Mouse (Mus musculus): ENCODE measurements around the gene St6galnac4.

The St6galnac4 gene

GRCm38 (mm10) chr2:32627266-32628043, 40.6 kb downstream of the St6galnac4 start:
- CTCF ChIA-PET, result no interaction called here

DNA sequence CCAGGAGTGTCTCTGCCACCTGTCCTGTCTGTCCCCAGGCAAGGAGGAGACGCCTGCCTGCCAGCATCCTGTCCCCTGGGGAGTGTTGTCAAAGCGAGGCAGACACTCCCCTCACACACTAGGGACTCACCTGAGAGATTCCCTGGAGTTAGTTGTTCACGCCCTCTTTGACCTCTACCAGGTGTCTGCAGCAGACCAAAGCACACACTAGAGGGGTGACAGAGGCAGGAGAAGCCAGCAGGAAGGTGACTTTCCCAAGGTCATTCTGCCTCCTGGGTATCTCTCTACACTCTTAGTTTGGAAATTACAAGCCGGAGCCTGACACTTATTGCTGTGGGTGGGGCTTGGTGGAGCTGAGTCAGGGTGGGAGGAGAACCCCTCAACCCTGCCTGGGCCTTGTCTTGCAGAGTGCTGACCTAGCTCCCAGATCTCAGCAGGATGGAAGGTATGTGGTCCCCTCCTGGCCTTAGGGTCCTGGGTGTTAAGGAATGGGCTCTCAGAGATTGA, 41.2 kb downstream of the St6galnac4 start:
- CTCF ChIA-PET, result no interaction called here

- CTCF ChIA-PET, result interaction anchor here (0.6 kb wide), 1 partner anchor 18 kb away, joined by 3 read pairs; no protein-coding TSS in a partner anchor
Measured at GRCm38 (mm10) chr2:32628729-32629128, 41.8 kb downstream of the St6galnac4 start.

DNA sequence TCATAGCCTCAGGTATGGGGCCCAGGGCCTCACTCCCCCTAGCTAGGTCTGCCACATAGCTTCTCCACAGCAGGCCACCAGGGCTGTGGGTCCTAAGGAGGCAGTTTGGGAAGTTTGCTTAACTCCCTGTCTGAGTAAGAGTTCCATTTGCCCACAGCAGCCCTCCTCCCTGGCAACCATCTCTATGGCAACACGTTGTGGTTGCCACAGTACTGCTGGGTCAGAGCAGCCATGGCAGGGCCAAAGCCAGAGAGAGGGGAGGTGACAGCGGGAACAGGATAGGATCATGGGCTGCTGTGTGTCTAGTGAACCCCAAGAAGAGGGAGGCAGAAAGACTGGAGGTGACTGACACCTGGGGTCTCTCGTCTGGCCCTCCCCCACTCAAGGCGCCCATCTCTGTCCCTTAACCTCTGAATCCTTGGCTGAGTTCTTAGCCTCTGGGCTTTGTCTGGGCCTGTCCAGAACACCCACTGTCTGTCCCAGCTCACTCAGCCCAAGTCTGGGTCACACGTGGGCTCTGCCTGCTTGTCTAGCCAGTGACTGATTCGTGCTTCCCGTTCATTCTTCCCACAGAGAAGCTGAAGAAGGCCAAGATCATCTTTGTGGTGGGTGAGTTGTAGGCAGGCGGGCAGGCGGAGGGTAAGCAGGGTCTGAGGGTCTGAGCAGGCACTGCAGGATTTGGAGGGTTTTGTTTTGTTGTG, 42.5 kb downstream of the St6galnac4 start:
- CTCF ChIA-PET, result interaction anchor here (0.6 to 1.0 kb wide), 2 partner anchors 10 to 18 kb away, joined by 3 to 4 read pairs; no protein-coding TSS in a partner anchor

GRCm38 (mm10) chr2:32630036-32630435, 43.1 kb downstream of the St6galnac4 start:
- CTCF ChIA-PET, result interaction anchor here (1.0 kb wide), 1 partner anchor 10 kb away, joined by 4 read pairs; no protein-coding TSS in a partner anchor

GRCm38 (mm10) chr2:32631046-32631445, 44.2 kb downstream of the St6galnac4 start:
- CTCF ChIA-PET, result no interaction called here

DNA sequence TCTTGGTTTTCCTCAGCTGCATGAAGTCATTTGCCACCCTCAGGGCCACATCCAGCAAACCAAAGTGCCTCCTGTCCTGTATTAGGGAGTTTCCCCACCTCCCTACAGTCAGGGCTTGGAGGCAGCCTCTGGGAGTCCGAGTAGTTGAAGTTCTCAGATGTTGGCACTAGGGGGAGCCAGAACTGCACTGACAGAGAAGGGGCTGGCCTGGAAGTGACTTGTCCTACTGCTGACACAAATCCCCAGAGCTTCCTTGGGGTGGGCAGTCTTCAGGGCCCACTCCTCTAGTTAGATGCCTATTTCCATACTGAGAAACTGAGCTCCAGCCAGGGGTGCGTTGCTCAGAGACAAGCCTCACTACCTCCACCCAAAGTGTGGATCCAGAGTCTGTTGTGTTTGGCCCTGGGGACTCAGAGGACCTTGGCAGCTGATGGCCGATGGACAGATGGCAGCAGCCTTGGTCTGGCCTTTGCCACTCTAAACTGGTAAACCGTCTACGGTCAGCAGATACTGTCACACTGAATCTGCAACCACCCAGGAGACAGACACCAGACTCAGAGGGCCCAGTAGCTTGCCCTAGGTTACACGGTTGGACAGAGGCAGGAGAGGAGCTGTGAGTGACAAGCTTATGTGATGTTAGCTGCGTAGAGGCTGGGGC, 45.0 kb downstream of the St6galnac4 start:
- CTCF ChIA-PET, result interaction anchor here (0.6 to 1.0 kb wide), 2 partner anchors 58 to 61 kb away, joined by 4 to 5 read pairs; no protein-coding TSS in a partner anchor

DNA sequence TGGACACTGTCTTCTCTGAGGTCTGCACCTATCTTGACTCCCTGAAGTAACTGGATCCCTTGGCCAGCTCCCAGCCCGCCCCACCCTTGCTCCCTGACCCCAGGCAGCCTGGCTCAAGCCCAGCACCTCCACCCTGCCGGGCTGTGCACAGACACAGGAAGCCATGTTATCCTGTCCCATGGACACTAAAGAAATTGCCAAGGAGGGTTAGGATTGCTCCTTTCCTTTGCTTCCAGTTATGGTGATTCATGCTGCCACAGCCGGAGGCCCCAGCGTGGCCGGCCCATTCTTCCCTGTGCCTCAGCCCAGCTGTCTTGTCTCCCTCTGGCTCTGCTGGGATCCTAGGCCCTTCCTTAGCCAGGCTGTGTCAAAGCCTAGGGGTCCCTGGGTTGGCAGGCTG, 46.8 kb downstream of the St6galnac4 start:
- CTCF ChIA-PET, result no interaction called here

DNA sequence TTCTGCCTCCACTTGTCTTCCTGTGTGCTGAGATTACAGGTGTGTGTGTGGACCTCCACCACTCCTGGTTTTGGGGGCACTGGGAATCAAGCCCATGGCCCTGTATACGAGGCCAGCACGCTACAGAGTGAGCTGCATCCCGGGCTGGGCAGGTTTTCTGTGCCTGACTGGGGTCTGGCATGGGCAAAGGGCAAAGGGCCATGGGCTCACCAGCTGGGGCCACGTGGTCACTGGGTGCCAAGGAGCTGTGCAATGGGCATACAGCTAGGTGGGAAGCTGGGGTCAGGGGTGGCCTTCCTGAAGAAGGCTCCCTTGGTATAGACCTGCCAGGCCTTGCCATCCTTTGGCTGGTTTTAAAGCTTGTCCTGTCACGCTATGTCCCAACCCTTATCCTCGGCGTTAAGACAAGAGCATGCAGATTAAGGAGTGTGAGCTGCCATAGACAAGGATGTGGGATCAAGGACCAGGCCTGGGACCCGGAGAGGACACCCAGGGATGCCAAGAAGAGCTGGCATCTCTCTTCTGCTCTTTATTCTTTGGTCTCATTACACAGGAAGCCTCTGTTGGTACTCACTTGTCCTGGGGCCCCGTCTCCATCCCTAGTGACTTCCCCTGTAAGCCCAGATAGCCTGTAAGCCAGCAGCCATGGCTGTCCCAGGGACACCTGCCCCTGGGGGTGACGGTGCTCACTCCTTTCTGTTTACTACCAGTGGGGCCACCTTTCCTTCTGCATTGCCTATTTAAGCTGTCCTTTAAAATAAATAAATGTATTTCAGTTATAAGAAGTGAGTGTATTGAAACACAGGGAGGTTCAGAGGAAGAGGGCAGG, 47.6 kb downstream of the St6galnac4 start:
- CTCF ChIA-PET, result interaction anchor here (0.6 to 1.0 kb wide), 3 partner anchors 55 to 145 kb away, joined by 3 read pairs; no protein-coding TSS in a partner anchor

- CTCF ChIA-PET, result interaction anchor here (0.6 kb wide), 1 partner anchor 901 kb away, joined by 3 read pairs; no protein-coding TSS in a partner anchor
Measured at GRCm38 (mm10) chr2:32636617-32637016, 49.7 kb downstream of the St6galnac4 start.

- CTCF ChIA-PET, result interaction anchor here (0.6 kb wide), 2 partner anchors 134 to 938 kb away, joined by 3 to 4 read pairs; no protein-coding TSS in a partner anchor
Measured at GRCm38 (mm10) chr2:32637778-32638281, 50.9 kb downstream of the St6galnac4 start.

DNA sequence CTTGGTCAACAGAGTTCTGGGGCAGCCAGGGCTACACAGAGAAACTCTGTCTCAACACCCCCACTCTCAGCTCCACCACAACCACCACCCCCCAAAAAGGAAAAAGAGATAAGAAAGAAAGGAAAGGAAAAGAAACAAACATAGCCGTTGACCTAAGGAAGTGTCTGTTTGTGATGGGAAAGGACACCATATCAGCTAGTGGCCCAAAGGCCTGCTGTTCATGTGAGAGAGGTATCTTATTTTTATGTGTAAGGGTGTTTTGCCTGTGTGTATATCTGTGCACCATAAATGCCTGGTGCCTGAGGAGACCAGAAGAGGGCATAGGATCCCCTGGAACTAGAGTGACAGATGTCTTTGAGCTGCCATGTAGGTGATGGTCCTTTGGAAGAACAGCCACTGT, 52.7 kb downstream of the St6galnac4 start:
- CTCF ChIA-PET, result no interaction called here

DNA sequence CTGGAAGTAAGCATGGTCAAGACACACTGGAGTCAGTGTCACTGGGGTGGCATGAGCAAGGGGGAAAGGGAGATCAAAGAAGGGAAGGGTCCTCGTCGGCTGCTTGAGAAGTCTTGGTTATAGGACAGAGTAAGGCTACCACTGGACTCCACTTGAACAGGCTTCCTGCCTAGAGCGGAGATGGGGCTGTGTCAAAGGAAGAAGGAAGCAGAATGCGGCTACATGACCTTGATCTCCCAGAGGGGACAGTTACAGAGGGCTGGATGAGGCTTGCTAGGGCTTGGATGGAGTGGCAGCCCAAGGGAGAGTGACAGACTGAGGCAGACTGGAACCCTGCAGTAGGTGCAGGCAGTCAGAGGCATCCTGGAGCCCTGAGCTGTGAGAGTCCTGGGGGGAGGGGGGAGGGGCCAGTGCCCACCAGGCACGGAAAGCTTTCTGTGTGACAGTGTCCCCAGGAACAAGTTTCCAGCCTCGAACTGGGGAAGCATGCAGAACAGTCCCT, 53.7 kb downstream of the St6galnac4 start:
- CTCF ChIA-PET, result no interaction called here

DNA sequence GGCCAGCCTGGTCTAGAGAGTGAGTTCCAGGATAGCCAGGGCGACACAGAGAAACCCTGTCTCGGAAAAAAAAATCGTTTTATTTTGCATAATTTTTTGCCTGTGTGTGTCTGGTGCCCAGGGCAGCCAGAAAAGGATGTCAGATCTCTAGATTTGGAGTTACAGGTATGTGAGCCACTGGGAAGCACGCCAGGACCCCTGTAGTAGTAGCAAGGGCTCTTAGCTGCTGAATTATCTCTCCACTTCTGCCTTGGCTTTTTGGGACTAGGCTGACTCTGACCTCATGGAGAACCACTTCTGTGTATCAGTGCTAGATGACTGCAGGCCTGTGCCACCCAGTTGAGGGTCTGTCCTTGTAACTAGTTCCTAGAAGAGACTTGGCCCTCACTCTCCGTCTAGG, 54.9 kb downstream of the St6galnac4 start:
- CTCF ChIA-PET, result no interaction called here

DNA sequence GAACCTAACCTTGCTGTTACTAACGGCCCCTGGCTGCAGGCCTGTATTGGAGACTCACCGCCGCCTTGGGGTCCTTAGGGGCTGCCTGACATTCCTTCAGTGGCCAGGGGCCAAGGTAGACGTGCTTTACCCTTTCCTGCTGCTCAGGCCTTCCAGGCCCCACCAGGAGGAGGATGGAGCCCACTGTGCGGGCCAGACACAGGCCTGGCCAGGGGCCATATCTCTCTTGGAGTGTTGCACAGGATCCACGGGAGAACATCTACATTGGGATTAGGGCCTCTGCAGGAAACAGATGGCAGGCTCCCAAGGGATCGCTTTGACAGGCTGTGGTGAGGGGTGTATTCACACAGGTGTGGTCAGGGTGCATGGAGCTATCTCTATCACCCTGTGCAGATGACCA, 55.9 kb downstream of the St6galnac4 start:
- CTCF ChIA-PET, result no interaction called here

DNA sequence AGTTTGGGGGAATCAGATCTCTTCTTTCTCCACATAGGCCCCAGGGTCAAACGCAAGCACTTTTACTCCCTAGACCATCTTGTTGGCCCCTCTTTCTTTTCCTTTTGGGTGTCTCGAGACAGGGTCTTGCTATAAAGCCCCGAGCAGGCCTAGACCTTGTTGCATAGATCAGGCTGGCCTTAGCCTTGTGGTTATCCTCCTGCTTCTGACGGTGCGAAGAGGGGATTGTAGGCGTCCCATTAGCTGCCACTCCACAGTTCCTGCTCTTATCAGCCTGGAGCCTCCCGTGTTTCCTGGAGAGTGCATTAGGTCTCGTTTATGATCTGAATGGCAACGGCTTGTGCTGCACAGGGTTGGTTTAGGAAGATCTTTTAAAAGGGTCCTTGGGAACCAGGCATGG, 57.2 kb downstream of the St6galnac4 start:
- CTCF ChIA-PET, result no interaction called here

DNA sequence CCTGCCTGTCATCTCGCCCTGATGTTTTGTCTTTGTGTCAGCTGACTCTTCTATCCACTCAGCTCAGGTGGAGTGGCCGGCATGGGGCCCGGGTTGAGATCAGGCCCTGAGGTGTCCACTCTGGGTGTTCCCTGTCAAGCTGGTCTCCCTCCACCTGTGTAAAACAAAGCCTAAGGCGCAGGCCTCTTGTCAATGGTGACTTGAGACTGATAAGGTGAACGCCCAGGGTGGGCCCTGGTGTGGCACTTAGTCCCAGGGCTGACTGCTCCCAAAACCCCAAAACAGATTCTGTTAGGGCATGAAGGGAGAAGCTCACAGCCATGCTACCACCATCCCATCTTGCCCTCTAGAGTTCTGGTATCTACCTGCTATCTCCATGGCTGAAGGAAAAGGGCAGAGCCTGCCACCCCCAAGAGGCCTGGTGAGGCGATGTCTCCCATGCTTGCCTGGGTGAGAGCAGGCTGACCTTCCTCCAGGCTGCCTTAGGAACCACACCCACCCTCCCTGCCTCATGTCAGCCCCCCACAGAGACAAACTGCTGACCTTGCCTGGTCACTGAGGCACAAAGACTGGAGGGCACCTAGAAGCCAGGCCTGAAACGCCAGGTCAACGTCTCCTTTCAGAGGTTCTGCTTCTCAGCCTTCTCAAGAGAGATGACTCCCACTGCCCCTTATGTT, 58.0 kb downstream of the St6galnac4 start:
- CTCF ChIA-PET, result no interaction called here

DNA sequence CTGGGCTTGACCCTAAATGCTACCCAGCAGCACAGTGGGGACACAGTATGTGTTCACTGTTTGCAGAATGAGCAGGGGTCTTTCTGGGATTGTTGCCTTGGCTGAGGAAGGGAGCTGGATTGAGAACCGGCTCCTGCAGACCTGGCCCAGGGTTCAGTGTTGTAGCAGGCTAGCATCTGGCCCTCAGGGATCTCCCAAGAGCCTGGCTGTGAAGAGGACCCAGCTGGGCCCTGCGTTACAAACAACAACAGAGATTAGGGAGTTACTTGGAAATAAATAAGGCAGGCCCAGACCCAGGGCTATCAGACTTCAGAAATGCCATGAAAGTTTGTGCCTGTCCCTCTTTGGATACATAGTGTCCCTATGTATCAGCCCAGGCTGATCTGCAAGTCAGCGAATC, 58.8 kb downstream of the St6galnac4 start:
- CTCF ChIA-PET, result no interaction called here

GRCm38 (mm10) chr2:32646379-32647056, 59.6 kb downstream of the St6galnac4 start, which contains the start of gene Eng:
Gene Eng (plus strand): TSS chr2:32646595.
- CTCF ChIA-PET, result interaction anchor here (0.6 kb wide), 1 partner anchor 18 kb away, joined by 3 read pairs; no protein-coding TSS in a partner anchor

All from spleen, embryonic (tissue).